Mouse (Mus musculus): ENCODE measurements around the gene Dntt. TPM values are rescaled to one million over a fixed set of nuclear protein-coding genes. Genes with fewer than 3 reads are reported as not detected.
A peak's percentile ranks its signal among the peaks of the same experiment; 100 is the strongest.

The Dntt gene
- polyA plus RNA-seq, 1 experiment: not detected

DNA sequence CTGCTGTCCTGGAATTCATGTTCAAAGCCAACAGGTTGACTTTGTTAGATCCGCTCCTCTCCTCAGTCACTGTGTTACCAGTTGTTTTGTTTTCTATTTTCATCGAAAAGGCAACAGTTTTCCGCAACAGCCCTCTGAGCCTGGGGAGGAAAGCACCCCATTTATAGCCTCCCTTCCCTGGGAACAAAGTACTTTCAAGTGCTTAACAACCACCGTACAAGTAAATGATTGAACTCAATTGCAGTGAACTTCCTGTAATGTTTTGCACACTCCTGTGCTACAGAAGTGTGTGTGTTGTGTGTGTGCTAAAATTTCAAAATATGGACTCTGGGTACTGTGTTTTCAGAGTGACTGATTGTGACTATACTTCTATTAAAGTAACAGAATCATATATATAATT is 21.3 kb upstream of the Dntt start:
- peaks cover 3% of the 10 kb centered on the region; the same call in 1 of the 2 replicates for H3K4me1 ChIP-seq (ENCODE audit: control insufficient read depth, insufficient read depth, low read length)
- TF ChIP-seq POLR2A (IDR thresholded peaks at IDR 0.05; ENCODE audit: extremely low read depth, insufficient read depth, low read length) (no peak), CTCF (IDR thresholded peaks at IDR 0.05; ENCODE audit: extremely low read depth, insufficient read depth, low read length) (no peak)
- H3K27ac ChIP-seq (ENCODE audit: insufficient read depth, low read length): no peak overlapping the region
- H3K4me3 ChIP-seq (ENCODE audit: insufficient read depth, low read length): no peak overlapping the region

DNA sequence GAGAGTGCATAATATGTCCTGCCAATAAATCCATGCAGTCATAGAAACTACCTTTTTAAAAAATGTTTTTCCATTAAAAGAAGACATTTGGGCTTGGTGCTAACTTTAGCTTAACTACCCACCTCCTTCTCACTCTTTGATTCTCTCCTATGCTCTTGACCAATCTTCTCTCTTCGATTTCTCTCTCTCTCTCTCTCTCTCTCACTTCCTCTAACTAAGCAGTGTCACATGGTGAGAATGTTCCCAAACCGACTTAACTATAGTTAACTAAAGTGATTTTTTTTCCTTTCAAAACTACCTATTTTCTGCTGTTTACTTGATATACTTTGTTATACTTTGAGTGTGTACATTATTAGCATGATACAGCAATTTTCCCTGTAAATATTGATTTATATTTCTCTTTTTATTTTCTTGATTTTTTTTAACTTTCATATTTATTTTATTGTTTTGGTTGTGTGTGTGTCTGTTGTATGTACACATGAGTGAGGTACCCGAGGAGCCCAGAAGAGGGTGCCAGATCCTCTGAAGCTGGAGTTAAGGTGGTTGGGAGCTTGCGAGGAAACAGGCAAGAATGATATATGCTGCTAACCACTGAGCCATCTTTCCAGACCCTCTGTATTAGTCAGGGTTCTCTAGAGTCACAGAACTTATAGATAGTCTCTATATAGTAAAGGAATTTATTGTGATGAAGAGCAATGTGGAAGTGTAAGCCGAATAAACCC is 20.2 kb upstream of the Dntt start:
- no peak overlapping the region for H3K27ac ChIP-seq (ENCODE audit: insufficient read depth, low read length)
- TF ChIP-seq CTCF (IDR thresholded peaks at IDR 0.05; ENCODE audit: extremely low read depth, insufficient read depth, low read length) (no peak), POLR2A (IDR thresholded peaks at IDR 0.05; ENCODE audit: extremely low read depth, insufficient read depth, low read length) (no peak)

DNA sequence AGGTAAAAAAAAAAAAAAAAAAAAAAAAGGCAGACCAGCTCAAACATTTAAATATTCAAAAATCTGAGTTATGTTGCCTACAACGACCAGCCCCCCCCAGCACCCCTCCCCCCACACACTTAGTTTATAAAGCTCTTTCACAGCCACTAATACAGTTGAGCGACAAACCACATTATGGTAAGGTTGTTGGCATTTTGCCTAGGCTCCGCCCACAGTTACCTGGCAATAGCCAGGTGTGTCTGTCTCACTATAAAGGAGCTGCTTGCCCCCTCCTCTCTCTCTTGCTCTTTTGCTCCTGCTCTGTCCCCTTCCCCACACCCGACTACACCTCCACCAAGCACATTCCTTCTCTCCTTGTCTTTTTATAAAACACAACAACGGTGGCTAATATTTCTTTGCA is 17.4 kb upstream of the Dntt start:
- no peak overlapping the region for H3K4me3 ChIP-seq (ENCODE audit: insufficient read depth, low read length)
- H3K4me1 ChIP-seq (ENCODE audit: control insufficient read depth, insufficient read depth, low read length): peaks cover 5% of the 10 kb centered on the region
- no peak for TF ChIP-seq POLR2A (IDR thresholded peaks at IDR 0.05; ENCODE audit: extremely low read depth, insufficient read depth, low read length)
- TF ChIP-seq CTCF (IDR thresholded peaks at IDR 0.05; ENCODE audit: extremely low read depth, insufficient read depth, low read length): no peak
- no peak overlapping the region for H3K27ac ChIP-seq (ENCODE audit: insufficient read depth, low read length)

More for the DNA sequence above, 20.2 kb upstream of the Dntt start:
- H3K4me1 ChIP-seq (ENCODE audit: control insufficient read depth, insufficient read depth, low read length): peaks cover 3% of the 10 kb centered on the region; the same call in 1 of the 2 replicates
- no peak overlapping the region for H3K4me3 ChIP-seq (ENCODE audit: insufficient read depth, low read length)

DNA sequence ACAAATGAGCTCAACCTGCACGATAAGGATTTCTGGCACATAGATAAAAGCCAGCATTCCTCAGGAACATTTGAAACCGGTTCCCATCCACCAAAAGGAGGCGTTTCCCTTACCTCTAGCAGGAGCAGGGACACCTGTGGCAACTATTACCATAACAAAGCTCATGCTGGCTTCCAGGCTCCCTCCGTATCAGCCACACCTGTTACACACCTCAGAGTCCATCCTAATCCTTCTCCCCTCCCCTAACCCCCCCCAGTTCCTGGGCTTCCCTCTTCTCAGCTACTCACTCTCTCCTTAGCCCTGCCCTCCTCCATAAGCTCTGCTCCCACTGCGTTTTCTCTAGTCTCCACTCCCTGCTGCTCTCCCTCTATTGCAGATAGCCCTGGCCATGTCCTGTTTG is 15.5 kb upstream of the Dntt start:
- no peak overlapping the region for H3K4me3 ChIP-seq (ENCODE audit: insufficient read depth, low read length)
- TF ChIP-seq POLR2A (IDR thresholded peaks at IDR 0.05; ENCODE audit: extremely low read depth, insufficient read depth, low read length) (no peak), CTCF (IDR thresholded peaks at IDR 0.05; ENCODE audit: extremely low read depth, insufficient read depth, low read length) (no peak)
- no peak overlapping the region for H3K27ac ChIP-seq (ENCODE audit: insufficient read depth, low read length)
- H3K4me1 ChIP-seq (ENCODE audit: control insufficient read depth, insufficient read depth, low read length): peaks cover 5% of the 10 kb centered on the region

DNA sequence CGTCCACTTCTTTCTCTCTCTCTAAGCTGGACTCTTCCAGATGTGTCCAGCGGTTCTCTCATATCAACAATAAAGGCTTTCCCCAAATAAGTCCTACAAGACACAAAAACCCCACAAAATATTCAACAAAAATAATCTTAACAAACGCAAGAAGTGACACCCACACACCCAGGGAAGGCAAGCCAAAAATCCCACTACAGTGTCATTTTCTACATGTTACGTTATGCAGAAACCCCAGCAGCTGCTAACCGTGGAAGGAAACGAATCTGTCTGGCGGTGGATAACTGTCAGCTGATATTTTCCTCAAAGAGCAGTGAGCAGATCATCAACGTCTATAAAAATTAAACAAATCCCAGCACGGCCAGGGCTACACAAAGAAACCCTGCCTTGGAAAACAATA is 15.1 kb upstream of the Dntt start:
- no peak overlapping the region for H3K4me3 ChIP-seq (ENCODE audit: insufficient read depth, low read length)
- no peak for TF ChIP-seq POLR2A (IDR thresholded peaks at IDR 0.05; ENCODE audit: extremely low read depth, insufficient read depth, low read length)
- TF ChIP-seq CTCF (IDR thresholded peaks at IDR 0.05; ENCODE audit: extremely low read depth, insufficient read depth, low read length): no peak
- H3K4me1 ChIP-seq (ENCODE audit: control insufficient read depth, insufficient read depth, low read length): peaks cover 5% of the 10 kb centered on the region
- H3K27ac ChIP-seq (ENCODE audit: insufficient read depth, low read length): no peak overlapping the region

DNA sequence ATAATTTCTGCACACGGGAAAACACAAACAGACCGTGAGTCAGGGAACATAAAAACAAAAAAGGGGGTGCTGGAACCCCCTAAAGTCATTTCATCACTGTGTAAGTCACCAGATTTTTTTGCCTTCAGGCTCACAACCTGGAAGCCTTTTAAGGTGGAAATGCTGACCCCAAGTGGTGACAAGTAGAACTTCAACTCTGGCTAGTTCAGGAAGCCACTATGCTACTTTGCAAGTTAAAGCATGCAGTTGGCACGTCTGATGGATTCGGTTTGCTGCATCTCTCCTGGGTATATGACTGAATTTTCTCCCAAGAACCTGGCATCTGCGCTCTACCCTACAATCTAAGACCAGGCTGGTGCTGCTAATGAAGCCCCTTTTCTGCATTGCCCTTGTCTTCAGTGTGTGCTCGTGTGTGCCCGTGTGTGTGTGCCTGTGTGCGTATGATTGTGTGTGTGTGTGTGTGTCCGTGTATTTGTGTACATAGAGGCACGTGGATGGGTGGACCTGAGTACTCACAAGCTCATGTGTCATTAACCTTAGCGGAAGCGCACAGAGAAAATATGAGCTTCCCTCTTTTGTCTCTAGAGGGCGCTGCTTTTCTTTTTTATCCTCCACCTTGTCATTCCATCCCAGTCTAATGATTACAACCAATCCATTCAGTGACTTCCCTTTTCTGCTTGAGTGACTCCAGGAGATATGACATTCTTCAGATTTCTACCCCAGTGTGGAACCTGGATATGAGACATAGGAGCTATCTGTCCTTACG is 12.9 kb upstream of the Dntt start:
- 0 out of 2 replicates have a peak overlapping the region, but pooled peaks have one; percentile 12 for H3K4me3 ChIP-seq (ENCODE audit: insufficient read depth, low read length)
- peaks cover 5% of the 10 kb centered on the region for H3K4me1 ChIP-seq (ENCODE audit: control insufficient read depth, insufficient read depth, low read length)
- TF ChIP-seq POLR2A (IDR thresholded peaks at IDR 0.05; ENCODE audit: extremely low read depth, insufficient read depth, low read length) (no peak), CTCF (IDR thresholded peaks at IDR 0.05; ENCODE audit: extremely low read depth, insufficient read depth, low read length) (peak; percentile 79)
- H3K27ac ChIP-seq (ENCODE audit: insufficient read depth, low read length): no peak overlapping the region

DNA sequence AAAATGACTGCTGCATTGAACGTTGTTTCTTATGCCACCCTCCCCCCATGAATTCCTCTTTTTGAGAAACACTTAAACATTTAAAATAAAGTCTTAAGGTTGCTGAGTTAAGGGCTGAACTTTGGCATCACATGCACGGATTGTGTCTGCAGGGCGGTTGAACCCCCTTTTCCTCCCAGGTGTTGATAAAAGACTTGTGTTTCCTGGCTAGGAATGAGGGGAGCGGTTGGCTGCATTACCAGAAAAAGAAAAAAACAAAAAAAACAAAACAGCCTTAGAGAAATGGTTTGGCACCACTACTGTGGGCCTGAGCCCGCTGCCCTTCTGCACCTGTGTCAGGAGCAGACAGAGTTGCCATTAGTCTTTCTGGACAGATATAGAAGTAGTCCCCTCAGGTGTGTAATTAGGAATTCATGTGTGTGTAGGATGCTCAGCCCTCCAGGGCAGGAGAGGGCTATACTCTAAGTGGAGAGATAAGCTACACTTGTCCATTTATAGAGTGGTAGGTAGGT is 9.9 kb upstream of the Dntt start:
- TF ChIP-seq CTCF (IDR thresholded peaks at IDR 0.05; ENCODE audit: extremely low read depth, insufficient read depth, low read length) (no peak), POLR2A (IDR thresholded peaks at IDR 0.05; ENCODE audit: extremely low read depth, insufficient read depth, low read length) (no peak)
- no peak overlapping the region for H3K4me3 ChIP-seq (ENCODE audit: insufficient read depth, low read length)
- H3K4me1 ChIP-seq (ENCODE audit: control insufficient read depth, insufficient read depth, low read length): peaks cover 2% of the 10 kb centered on the region
- no peak overlapping the region for H3K27ac ChIP-seq (ENCODE audit: insufficient read depth, low read length)

DNA sequence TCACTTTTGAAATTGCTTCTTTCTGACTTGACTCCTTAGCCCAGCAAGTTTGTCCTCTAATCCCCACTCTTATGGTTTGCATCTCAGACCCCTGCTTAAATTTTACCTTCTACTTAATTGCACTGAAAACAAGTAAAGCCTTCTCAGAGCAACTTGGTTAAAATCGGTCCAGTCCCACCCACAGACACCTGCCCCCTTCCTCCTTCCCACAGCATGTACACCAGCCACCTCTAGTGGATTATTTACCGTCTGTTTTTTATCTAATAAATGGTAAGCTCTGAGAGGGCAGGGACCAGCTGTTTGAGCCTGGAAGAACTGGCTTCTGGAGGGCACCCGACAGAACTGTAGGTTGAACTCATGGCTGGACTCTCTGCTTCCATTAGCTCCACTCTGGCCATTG is 8.5 kb upstream of the Dntt start:
- no peak for TF ChIP-seq CTCF (IDR thresholded peaks at IDR 0.05; ENCODE audit: extremely low read depth, insufficient read depth, low read length)
- TF ChIP-seq POLR2A (IDR thresholded peaks at IDR 0.05; ENCODE audit: extremely low read depth, insufficient read depth, low read length): no peak
- Histone ChIP-seq H3K27ac (ENCODE audit: insufficient read depth, low read length) (no peak overlapping the region), H3K4me1 (ENCODE audit: control insufficient read depth, insufficient read depth, low read length) (peaks cover 2% of the 10 kb centered on the region), H3K4me3 (ENCODE audit: insufficient read depth, low read length) (no peak overlapping the region)

DNA sequence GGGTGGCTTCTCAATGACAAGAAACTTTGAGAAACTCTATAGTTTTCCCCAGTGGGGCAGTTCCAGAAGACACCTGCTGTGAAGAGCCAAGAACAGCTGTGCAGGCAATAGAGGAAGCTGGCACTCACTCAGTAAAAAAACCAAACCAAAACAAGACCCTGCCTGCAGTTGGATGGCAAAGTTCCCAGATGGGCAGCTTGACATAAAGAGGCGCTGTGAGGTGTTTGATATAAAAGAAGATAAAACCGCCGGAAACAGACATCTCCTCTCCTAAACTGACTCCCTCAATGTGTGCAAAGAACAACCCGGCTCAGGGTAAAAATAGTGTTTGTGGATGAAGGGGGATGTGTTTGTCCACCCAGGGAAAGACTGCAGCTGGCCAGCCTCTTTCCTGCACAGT is 6.8 kb upstream of the Dntt start:
- TF ChIP-seq CTCF (IDR thresholded peaks at IDR 0.05; ENCODE audit: extremely low read depth, insufficient read depth, low read length): no peak
- no peaks in the 10 kb centered on the region for H3K4me1 ChIP-seq (ENCODE audit: control insufficient read depth, insufficient read depth, low read length)
- no peak overlapping the region for H3K27ac ChIP-seq (ENCODE audit: insufficient read depth, low read length)
- H3K4me3 ChIP-seq (ENCODE audit: insufficient read depth, low read length): no peak overlapping the region

DNA sequence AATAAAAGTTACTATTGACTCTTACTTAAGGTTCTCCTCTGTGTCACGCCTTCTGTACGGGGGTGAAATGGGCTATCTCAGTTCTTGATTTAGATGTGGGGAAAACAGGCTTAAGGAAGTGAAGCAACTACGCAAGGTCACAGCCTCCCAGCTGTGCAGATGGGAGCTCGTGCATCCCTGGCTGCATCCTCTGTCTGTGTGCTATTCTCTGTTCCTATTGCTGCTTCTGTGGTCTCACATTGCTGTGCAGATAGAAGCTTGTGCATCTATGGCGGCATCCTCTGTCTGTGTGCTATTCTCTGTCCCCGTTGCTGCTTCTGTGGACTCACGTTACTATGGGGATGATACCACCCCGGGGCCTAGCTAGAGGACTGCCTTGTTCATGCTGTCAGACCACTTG is 2.5 kb upstream of the Dntt start:
- no peaks in the 10 kb centered on the region for H3K4me1 ChIP-seq (ENCODE audit: control insufficient read depth, insufficient read depth, low read length)
- no peak for TF ChIP-seq POLR2A (IDR thresholded peaks at IDR 0.05; ENCODE audit: extremely low read depth, insufficient read depth, low read length)
- no peak for TF ChIP-seq CTCF (IDR thresholded peaks at IDR 0.05; ENCODE audit: extremely low read depth, insufficient read depth, low read length)
- H3K27ac ChIP-seq (ENCODE audit: insufficient read depth, low read length): no peak overlapping the region
- no peak overlapping the region for H3K4me3 ChIP-seq (ENCODE audit: insufficient read depth, low read length)

Data from cortical plate, adult 2 months (tissue).